Mouse (Mus musculus) gastrocnemius, postnatal 14 days (tissue): ENCODE results near the gene Acadvl. TPM values are rescaled to one million over a fixed set of nuclear protein-coding genes. Genes with fewer than 3 reads are reported as not detected.

Experiments
- DNase-seq: peaks from one replicate; pipeline ENCODE4 v3.0.0; 2021; ENCODE audit warnings: mixed read lengths
- intact Hi-C: fragments of 180-260 bp; cut with DNase I; formaldehyde crosslinking; loops from one replicate; pipeline ENCODE4 v1.15.1; 2025; ENCODE audit warnings: low total_unique reads
- total RNA-seq, 2 experiments: library from RNA; stranded (reverse); gene quantifications; 2 replicates each; pipeline ENCODE4 v1.2.3; 2021

Gene Acadvl
- total RNA-seq, 2 experiments from 2014 or later, result 266 to 408 TPM

DNA sequence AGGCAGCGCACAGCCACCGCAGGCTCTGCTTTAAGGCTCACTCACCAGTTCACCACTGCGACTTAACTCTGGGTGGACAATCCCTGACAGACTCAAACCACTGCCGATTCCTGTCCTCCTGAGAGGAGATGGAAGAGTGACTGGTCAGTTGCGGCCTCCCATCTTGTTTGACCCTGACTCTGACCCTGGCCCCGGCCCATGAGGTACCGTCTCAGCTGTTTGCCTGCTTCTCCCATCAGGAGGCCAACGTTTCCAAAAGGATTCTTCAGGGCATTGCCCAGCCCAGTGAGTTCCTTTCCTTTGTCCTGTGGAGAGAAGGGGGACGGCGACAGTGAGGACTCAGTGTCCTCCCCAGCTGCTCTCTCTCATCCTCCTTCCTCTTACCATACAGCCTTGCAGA is 4.2 kb downstream of the Acadvl start:
- no peak for DNase-seq
- intact Hi-C loops, result no loop called here

- intact Hi-C loops, result no loop called here
These were observed 4.7 kb downstream of the Acadvl start for GRCm38 (mm10) chr11:70010548-70010947.

GRCm38 (mm10) chr11:70010033-70010432 is 5.2 kb downstream of the Acadvl start:
- intact Hi-C loops, result no loop called here
- DNase-seq, result no peak

More at GRCm38 (mm10) chr11:70010548-70010947, 4.7 kb downstream of the Acadvl start:
- no peak for DNase-seq

DNA sequence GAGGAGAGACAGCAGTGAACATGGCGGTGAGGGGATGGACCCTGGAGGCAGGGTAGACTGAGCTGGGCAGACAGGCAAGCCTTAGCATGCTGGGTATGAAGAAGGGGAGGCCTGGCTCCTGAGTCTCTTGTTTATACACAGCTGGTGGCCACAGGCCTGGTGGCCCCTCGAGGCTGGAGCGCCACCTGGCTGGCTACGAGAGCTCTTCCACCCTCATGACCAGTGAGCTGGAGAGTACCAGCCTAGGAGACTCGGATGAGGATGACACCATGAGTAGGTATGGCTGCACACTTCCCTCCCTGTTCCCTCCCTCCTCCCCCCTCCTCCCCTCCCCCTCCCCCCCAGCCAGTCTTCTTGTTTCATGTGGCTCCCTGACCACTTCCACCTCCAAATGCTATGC is 9.7 kb downstream of the Acadvl start:
- intact Hi-C loops, result loop anchor here (10.0 kb wide), 1 partner anchor 71 kb away; the partner anchor contains the start of gene Ybx2
- DNase-seq, result no peak

- intact Hi-C loops, result loop anchor here (10.0 kb wide), 1 partner anchor 68 kb away; the partner anchor contains the start of gene Ybx2
- no peak for DNase-seq
These were observed 12.7 kb downstream of the Acadvl start for GRCm38 (mm10) chr11:70002471-70002870.

- DNase-seq, result no peak
- intact Hi-C loops, result loop anchor here (10.0 kb wide), 1 partner anchor 67 kb away; the partner anchor contains the start of gene Ybx2
These were observed 13.3 kb downstream of the Acadvl start for GRCm38 (mm10) chr11:70001865-70002264.

GRCm38 (mm10) chr11:70001159-70001558 is 14.1 kb downstream of the Acadvl start:
- intact Hi-C loops, result loop anchor here (10.0 kb wide), 1 partner anchor 66 kb away; the partner anchor contains the start of gene Ybx2
- no peak for DNase-seq

DNA sequence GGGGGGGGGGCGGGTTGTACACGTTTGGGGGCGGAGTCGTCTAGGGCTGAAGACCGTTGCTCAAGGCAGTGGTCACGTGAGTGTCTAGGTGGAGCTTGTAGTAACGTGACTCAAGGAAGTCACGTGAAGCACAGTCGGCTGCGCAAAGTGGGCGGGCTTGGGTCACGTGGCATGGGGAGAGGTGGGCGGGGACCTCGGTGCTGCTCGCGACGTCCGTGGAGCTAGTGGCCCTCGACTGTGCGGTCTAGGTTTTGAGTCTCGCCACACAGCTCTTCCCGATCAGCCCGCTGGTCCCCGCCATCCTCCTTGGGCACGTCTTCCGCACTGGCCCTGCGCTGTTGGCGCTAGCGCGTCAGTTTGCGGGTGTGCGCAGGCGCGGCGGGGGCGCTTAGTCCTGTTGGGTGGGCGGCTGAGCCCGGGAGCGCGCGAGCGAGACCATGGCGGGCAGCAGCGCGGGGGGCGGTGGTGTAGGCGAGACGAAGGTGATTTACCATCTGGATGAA is 14.8 kb downstream of the Acadvl start, which contains the start of gene Dvl2:
Gene Dvl2, plus strand, starts transcription at position 200 of the 503 bp plus-strand sequence.
- DNase-seq, result peak; percentile 93
- intact Hi-C loops, result loop anchor here (10.0 kb wide), 1 partner anchor 66 kb away; the partner anchor contains the start of gene Ybx2

DNA sequence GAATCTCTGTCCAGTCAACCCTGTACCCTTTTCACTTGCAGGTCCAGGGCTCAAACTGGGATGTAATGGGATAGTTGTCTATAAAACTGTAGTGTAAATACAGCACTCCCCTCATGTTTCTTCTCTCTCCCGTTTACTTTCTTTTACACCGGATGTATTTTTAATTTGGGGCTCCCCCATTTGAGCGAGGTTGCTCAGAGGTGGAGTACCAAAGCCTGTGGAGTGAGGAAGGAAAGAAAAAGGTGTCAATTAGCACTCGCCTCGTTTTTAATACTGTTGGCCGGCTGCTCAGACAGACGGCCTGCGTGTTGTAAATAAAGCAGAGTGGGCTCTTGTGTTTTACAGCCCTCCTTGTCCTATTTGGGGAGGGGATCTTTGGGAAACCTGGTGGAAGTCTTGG is 15.5 kb downstream of the Acadvl start:
- intact Hi-C loops, result loop anchor here (10.0 kb wide), 1 partner anchor 65 kb away; the partner anchor contains the start of gene Ybx2

DNA sequence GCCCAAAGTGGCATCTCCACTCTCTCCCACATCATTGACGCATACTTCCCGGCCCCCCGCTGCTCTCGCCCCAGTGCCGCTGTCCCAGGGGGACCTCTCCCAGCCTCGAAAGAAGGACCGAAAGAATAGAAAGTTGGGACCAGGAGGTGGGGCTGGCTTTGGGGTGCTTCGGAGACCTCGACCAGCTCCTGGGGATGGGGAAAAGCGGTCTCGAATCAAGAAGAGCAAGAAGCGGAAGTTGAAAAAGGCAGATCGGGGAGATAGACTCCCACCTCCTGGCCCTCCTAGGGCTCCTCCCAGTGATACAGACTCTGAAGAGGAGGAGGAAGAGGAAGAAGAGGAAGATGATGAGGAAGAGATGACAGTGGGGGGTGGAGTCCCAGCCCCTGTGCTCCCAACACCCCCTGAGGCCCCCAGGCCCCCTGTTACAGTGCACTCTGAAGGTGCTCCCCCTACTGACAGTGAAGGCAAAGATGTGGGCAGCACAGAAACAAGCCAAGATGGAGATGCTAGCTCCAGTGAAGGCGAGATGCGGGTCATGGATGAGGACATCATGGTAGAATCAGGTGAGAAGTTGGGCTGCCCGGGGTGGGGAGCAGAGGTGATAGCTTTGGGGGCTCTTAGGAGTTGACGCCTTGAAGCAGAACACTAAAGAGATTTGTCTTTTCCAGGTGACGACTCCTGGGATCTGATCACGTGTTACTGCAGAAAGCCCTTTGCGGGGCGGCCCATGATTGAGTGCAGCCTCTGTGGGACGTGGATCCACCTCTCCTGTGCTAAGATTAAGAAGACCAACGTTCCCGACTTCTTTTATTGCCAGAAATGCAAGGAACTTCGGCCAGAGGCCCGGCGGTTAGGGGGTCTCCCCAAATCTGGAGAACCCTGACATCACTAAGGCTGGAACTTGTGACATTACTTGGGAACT is 16.4 kb downstream of the Acadvl start:
- DNase-seq, result no peak
- intact Hi-C loops, result no loop called here

More for the DNA sequence above, 15.5 kb downstream of the Acadvl start:
- DNase-seq, result no peak

- intact Hi-C loops, result no loop called here
- DNase-seq, result peak; percentile 93
These were observed 18.1 kb downstream of the Acadvl start for GRCm38 (mm10) chr11:69997070-69997509.

DNA sequence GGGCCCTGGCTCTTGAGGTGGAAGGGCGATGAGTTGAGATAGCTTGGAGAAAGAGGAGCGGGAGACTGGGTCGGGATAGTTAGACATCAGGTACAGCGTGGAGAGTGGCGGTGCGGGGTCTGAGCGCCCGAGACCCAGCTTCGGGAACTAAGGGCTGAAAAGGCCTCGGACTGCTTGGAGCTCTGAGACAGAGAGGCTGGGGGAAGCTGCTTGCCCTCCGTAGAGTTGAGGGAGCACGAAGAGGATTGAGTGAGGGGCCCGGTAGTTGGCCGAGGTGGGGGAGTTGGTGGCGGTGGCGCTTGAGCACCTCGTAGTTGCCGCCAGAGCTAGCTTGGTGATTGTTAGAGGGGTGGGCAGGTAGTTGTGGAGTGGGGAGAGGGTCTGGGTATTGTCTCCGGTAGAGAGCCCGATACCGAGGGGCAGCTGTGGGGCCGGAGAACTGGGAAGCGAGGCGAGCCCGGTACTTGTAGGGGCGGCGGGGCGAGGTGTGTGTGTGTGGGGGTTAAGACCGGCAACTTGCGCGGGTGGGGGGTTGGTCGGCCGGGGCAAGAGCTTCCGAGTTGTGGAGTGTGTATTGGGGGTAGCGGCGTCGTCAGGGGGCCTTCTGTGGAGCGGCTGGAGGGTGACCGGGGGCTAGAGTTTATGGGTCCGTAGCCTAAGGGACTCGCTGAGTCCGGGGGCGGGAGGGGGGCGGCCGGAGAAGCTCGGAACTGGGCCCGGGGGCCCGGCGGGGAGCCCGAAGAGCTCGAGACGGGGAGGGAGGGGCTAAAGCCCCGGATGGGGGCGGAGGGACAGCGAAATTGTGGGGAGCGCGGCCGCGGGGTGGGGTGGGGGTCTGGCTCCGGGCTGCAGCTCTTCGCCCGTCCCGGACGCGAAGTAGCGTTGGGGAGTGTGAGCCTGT is 18.8 kb downstream of the Acadvl start:
- peak; percentile 76 for DNase-seq
- intact Hi-C loops, result no loop called here

GRCm38 (mm10) chr11:69995391-69995960 is 19.7 kb downstream of the Acadvl start, which contains the start of gene Phf23:
Gene Phf23 (plus strand): TSS chr11:69995777.
- intact Hi-C loops, result no loop called here
- peak; percentile 98 for DNase-seq

DNA sequence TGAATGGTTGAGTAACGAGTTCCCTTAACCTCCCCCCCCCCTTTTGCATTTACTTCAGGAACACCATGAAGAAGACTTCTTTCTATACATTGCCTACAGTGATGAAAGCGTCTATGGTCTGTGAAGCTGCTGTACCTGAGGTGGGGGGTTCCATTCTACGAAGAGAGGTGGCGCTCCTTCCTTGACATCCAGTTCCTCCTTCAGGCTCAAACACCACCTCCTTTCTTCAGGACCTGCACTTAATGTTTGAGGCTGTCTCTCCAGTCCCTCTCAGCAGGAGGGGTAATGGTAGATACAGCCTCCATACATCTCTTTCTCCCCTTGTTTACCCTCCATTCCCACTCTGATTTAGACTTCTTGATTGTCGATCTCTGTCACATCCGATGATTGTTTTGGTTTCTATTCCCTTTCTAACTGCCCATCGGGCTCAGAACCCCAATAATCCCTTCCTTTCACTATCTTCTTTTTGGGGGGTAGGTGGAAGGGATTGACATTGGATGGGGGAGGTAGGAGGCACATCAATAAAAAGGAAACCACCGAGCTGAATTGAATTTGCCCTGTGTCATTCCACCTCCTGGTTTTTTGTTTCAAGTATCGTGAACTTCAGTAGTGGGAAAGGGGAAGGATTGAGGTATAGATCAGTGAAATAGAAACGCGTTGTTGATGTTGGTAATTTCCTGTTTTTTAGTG is 20.7 kb downstream of the Acadvl start:
- intact Hi-C loops, result no loop called here
- no peak for DNase-seq

- no peak for DNase-seq
- intact Hi-C loops, result no loop called here
These were observed 22.3 kb downstream of the Acadvl start for GRCm38 (mm10) chr11:69992932-69993331.

GRCm38 (mm10) chr11:69992396-69992795 is 22.8 kb downstream of the Acadvl start:
- intact Hi-C loops, result no loop called here
- DNase-seq, result no peak

GRCm38 (mm10) chr11:69991711-69992110 is 23.5 kb downstream of the Acadvl start:
- DNase-seq, result no peak
- intact Hi-C loops, result no loop called here
